Mouse (Mus musculus) forebrain, embryonic 16.5 days (tissue): ENCODE data around the gene Lrfn4. TPM values are rescaled to one million over a fixed set of nuclear protein-coding genes. Genes with fewer than 3 reads are reported as not detected.

Source experiments
- ATAC-seq: fragments of 200-750 bp; cut with Nextera tagmentation; 2 replicates; pipeline ENCODE4 v1.8.0; 2017; ENCODE audit warnings: mild to moderate bottlenecking, moderate library complexity
- H3K27ac ChIP-seq: fragments of 300-500 bp; sonication (generic); 2 replicates; pipeline ENCODE4 v1.5.1; 2014; ENCODE audit warnings: low read length, control low read depth
- H3K27me3 ChIP-seq: fragments of 300-500 bp; sonication (generic); replicated peaks from 2 replicates; pipeline ENCODE4 v1.6.1; 2014; ENCODE audit warnings: low read length; ENCODE audit not compliant: control insufficient read depth, insufficient read depth
- H3K36me3 ChIP-seq: fragments of 300-500 bp; sonication (generic); 2 replicates; pipeline ENCODE4 v1.6.1; 2014; ENCODE audit not compliant: control insufficient read depth, insufficient read depth
- H3K4me1 ChIP-seq: fragments of 300-500 bp; sonication (generic); replicated peaks from 2 replicates; pipeline ENCODE4 v1.6.1; 2014; ENCODE audit warnings: low read length; ENCODE audit not compliant: control insufficient read depth, insufficient read depth
- H3K4me2 ChIP-seq: fragments of 300-500 bp; sonication (generic); 2 replicates; pipeline ENCODE4 v1.6.1; 2014; ENCODE audit warnings: mild to moderate bottlenecking, low read length, control low read depth
- H3K4me3 ChIP-seq: fragments of 300-500 bp; sonication (generic); replicated peaks from 2 replicates; pipeline ENCODE4 v1.5.1; 2014; ENCODE audit warnings: mild to moderate bottlenecking, low read length, control low read depth
- H3K9ac ChIP-seq: fragments of 300-500 bp; sonication (generic); replicated peaks from 2 replicates; pipeline ENCODE4 v1.6.1; 2014; ENCODE audit warnings: low read depth, low read length, control low read depth
- H3K9me3 ChIP-seq: fragments of 300-500 bp; sonication (generic); 2 replicates; pipeline ENCODE4 v1.6.1; 2016; ENCODE audit warnings: low read length; ENCODE audit not compliant: control insufficient read depth
- WGBS: fragments of 180-500 bp; shearing (Covaris S2); extraction: QIAGEN DNeasy Blood & Tissue Kit; methylation state at CpG from one replicate; pipeline ENCODE4 v1.1.7; 2014; 5-methylcytosine and 5-hydroxymethylcytosine counted together
- polyA plus RNA-seq: library from polyadenylated mRNA; unstranded; fragments of >200 nt; fragmentation: Nextera tagmentation; extraction: Ambion mirVana; gene quantifications from 2 replicates; pipeline ENCODE4 v1.2.1, GENCODE M21; 2015

Gene Lrfn4
- polyA plus RNA-seq, 1 experiment from 2014 or later, result 8.9 TPM

DNA sequence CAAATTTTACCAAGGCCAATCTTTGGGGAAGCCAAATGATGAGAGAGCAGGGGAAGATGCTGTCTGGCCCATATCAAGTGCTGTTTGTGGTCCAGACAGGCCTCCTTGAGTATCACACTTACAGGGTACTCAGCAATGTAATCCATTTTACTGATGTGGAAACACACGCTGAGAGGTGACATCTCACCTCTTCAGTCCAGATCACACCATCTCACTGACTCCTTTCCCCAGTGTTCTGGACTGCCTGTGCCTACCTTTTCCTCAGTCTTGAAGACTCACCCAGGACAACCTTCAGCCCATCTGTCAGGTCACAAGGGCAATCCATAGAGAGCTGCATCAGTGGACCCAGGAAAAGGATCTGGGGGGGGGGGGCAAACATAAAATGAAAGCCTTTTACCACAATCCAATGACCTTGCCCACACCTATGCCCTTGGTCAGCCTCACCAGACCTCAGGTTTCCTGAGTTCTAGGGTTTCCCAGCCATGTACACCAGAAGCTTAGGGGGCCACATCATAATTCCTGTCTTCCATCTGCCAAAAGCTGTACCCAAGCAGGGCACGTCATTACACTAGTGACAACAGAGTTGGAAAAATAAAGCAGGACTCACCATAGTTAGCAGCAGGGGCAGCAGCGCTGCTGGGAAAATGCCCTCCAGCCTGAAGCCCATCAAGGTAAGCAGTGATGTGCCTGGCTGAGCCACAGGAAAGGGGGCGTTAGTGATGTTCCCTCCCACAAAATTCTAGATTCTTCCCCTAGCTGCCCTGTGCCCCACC, 9.1 kb upstream of the Lrfn4 start:
- ATAC-seq, result no peak
- no peaks in the 10 kb centered on the region for H3K9me3 ChIP-seq
- peaks cover 29% of the 10 kb centered on the region for H3K4me1 ChIP-seq
- H3K9ac ChIP-seq, result peak overlapping the region; percentile 78
- peak overlapping the region; percentile 77 for H3K27ac ChIP-seq
- 34% methylated on average over 4 of the region's 4 CpGs for WGBS
- H3K27me3 ChIP-seq, result no peaks in the 10 kb centered on the region
- peak overlapping the region; percentile 72 for H3K4me2 ChIP-seq
- H3K36me3 ChIP-seq, result peaks cover 3% of the 10 kb centered on the region; the same call in 1 of the 2 replicates
- H3K4me3 ChIP-seq, result peak overlapping the region; percentile 87

DNA sequence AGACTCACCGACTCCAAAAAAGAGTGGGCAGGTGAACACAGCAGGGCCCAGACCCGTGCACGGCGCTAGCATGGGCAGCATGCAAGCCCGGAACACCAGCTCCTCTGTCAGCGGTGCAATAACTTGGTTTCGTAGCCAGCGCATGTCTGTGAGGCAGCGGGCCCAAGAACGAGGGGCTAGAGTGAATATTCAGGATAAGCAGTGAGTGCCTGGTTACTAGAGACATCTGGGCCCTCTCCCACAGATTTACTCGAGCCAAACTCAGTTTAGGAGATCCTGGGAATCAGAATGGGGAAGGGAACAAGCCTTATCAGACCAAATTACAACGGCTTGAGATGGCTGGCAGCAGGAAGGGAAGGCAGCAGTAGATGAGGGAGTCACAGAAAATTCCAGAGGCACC, 8.5 kb upstream of the Lrfn4 start:
- no peaks in the 10 kb centered on the region for H3K9me3 ChIP-seq
- WGBS, result 91% methylated on average over 12 of the region's 12 CpGs
- H3K27ac ChIP-seq, result no peak overlapping the region
- no peak for ATAC-seq
- peaks cover 3% of the 10 kb centered on the region; the same call in 1 of the 2 replicates for H3K36me3 ChIP-seq
- H3K4me2 ChIP-seq, result no peak overlapping the region
- H3K4me3 ChIP-seq, result no peak overlapping the region
- H3K27me3 ChIP-seq, result no peaks in the 10 kb centered on the region
- H3K9ac ChIP-seq, result no peak overlapping the region
- H3K4me1 ChIP-seq, result peaks cover 26% of the 10 kb centered on the region

DNA sequence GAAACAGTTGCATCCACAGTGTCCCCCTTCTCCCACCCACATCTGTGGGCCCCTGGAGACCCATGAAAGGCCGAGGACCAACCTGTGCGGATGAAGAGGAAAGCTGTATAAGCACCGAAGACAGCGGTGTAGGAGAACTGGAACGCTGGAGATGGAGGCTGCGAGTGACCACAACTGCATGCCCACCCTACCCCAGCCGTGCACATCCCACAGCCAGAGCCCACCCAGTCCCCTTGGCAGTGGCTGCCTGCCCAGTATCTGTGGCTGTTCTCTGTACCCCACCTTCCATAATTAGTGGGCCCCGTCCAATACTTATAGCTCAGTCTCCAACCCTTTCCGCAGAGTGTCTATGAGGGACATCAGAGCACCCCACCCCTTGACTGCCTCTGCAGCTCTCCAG, 8.0 kb upstream of the Lrfn4 start:
- Histone ChIP-seq H3K27ac (no peak overlapping the region), H3K27me3 (no peaks in the 10 kb centered on the region), H3K9ac (no peak overlapping the region), H3K4me3 (no peak overlapping the region), H3K9me3 (no peaks in the 10 kb centered on the region), H3K4me1 (peaks cover 20% of the 10 kb centered on the region), H3K4me2 (no peak overlapping the region), H3K36me3 (peaks cover 3% of the 10 kb centered on the region; the same call in 1 of the 2 replicates)
- 97% methylated on average over 9 of the region's 9 CpGs for WGBS
- ATAC-seq, result no peak

DNA sequence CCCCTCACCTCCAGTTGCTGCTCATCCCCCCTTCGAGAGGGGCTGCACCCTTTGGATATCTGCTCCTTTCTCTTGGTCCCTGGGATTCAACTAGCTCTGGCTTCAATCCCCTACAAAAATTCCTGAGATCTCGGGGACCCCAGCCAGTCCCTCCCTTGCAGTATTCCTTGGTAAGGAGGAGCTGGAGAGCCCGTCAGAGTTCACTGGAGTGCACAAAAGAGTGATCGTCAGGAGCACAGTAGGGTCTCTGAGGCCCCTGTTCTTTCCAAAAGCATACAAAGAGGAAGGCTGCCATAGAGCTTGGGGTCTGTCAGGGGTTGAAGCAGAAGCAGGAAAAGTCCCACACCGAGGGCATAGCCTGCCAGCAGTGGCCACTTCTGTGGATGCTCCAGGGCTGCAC, 7.3 kb upstream of the Lrfn4 start:
- H3K9ac ChIP-seq, result no peak overlapping the region
- H3K27ac ChIP-seq, result no peak overlapping the region
- peaks cover 18% of the 10 kb centered on the region for H3K4me1 ChIP-seq
- H3K27me3 ChIP-seq, result no peaks in the 10 kb centered on the region
- no peak overlapping the region for H3K4me2 ChIP-seq
- ATAC-seq, result no peak
- peaks cover 3% of the 10 kb centered on the region; the same call in 1 of the 2 replicates for H3K36me3 ChIP-seq
- H3K9me3 ChIP-seq, result no peaks in the 10 kb centered on the region
- no peak overlapping the region for H3K4me3 ChIP-seq
- 59% methylated on average over 5 of the region's 5 CpGs for WGBS

DNA sequence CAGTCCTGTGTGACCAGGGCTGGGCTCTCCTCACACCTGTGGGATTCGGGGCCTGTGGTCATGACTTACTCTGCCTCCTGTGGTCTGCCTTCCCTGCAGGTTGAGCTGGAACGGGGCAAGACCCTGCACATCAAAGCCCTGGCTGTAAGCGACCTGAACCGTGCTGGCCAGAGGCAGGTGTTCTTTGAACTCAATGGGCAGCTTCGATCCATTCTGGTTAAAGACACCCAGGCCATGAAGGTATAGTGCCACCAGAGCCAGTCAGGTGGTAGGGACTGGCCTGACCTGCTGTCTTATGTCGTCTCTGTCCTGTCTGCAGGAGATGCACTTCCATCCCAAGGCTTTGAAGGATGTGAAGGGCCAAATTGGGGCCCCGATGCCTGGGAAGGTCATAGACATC, 5.3 kb upstream of the Lrfn4 start:
- 88% methylated on average over 7 of the region's 7 CpGs for WGBS
- Histone ChIP-seq H3K27me3 (no peaks in the 10 kb centered on the region), H3K4me1 (peaks cover 16% of the 10 kb centered on the region), H3K27ac (no peak overlapping the region), H3K4me2 (no peak overlapping the region), H3K9me3 (no peaks in the 10 kb centered on the region), H3K36me3 (peaks cover 3% of the 10 kb centered on the region; the same call in 1 of the 2 replicates), H3K4me3 (no peak overlapping the region), H3K9ac (no peak overlapping the region)
- ATAC-seq, result no peak

DNA sequence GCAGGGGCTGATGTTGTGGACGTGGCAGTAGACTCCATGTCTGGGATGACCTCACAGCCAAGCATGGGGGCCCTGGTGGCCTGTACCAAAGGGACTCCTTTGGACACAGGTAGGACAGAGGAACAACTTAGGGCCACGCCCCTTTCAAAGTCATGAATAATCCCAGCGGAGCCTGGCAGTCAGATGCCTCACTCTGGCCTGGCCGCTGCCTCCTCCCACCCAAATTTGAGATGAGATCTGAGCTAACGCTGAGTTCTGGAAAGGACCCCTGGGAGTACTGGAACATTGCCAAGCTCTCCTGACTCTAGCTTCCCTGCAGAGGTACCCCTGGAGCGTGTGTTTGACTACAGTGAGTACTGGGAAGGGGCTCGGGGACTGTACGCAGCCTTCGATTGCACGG, 4.0 kb upstream of the Lrfn4 start:
- Histone ChIP-seq H3K4me1 (peaks cover 13% of the 10 kb centered on the region), H3K4me2 (no peak overlapping the region), H3K4me3 (no peak overlapping the region), H3K9me3 (no peaks in the 10 kb centered on the region), H3K9ac (no peak overlapping the region), H3K27ac (no peak overlapping the region), H3K27me3 (no peaks in the 10 kb centered on the region), H3K36me3 (peaks cover 3% of the 10 kb centered on the region; the same call in 1 of the 2 replicates)
- ATAC-seq, result no peak
- 76% methylated on average over 10 of the region's 10 CpGs for WGBS

DNA sequence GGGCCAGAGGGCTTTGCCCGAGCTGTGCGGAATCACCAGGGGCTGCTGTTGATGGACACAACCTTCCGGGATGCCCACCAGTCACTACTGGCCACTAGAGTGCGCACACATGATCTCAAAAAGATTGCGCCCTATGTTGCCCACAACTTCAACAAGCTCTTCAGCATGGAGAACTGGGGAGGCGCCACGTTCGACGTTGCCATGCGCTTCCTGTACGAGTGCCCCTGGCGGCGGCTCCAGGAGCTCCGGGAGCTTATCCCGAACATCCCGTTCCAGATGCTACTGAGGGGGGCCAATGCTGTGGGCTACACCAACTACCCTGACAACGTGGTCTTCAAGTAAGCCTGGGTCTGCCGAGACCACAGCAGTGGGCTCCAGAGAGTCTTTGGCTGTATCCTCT, 2.7 kb upstream of the Lrfn4 start:
- ATAC-seq, result no peak
- 24% methylated on average over 18 of the region's 18 CpGs for WGBS
- no peak overlapping the region for H3K9ac ChIP-seq
- H3K4me1 ChIP-seq, result peaks cover 22% of the 10 kb centered on the region
- no peaks in the 10 kb centered on the region for H3K27me3 ChIP-seq
- H3K9me3 ChIP-seq, result no peaks in the 10 kb centered on the region
- no peak overlapping the region for H3K4me3 ChIP-seq
- H3K27ac ChIP-seq, result no peak overlapping the region
- H3K36me3 ChIP-seq, result peaks cover 5% of the 10 kb centered on the region; the same call in 1 of the 2 replicates
- no peak overlapping the region for H3K4me2 ChIP-seq

DNA sequence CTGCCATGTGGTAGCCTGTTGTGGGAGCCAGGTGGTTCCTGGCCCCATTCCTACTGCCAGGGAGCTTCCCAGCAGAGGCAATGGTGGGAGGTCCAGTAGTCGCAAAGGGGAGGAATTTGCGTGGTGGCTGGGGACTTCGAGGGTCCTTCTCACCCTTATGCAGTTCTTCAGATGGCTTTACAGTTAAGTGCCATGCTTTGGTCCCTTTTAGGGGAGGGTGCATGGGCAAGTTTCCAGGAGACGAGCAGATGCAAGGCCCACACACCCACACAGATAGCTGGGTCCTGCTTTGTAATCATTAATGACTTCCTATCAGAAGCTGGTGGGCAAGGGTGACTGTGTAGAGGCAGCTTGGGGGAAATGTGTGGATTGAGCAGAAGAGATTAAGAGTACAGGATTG, 1.1 kb upstream of the Lrfn4 start:
- WGBS, result 44% methylated on average over 4 of the region's 4 CpGs
- Histone ChIP-seq H3K9me3 (no peaks in the 10 kb centered on the region), H3K36me3 (peaks cover 8% of the 10 kb centered on the region; the same call in 1 of the 2 replicates), H3K9ac (no peak overlapping the region), H3K27ac (no peak overlapping the region), H3K4me1 (peaks cover 32% of the 10 kb centered on the region), H3K4me3 (no peak overlapping the region), H3K4me2 (no peak overlapping the region), H3K27me3 (no peaks in the 10 kb centered on the region)
- no peak for ATAC-seq

DNA sequence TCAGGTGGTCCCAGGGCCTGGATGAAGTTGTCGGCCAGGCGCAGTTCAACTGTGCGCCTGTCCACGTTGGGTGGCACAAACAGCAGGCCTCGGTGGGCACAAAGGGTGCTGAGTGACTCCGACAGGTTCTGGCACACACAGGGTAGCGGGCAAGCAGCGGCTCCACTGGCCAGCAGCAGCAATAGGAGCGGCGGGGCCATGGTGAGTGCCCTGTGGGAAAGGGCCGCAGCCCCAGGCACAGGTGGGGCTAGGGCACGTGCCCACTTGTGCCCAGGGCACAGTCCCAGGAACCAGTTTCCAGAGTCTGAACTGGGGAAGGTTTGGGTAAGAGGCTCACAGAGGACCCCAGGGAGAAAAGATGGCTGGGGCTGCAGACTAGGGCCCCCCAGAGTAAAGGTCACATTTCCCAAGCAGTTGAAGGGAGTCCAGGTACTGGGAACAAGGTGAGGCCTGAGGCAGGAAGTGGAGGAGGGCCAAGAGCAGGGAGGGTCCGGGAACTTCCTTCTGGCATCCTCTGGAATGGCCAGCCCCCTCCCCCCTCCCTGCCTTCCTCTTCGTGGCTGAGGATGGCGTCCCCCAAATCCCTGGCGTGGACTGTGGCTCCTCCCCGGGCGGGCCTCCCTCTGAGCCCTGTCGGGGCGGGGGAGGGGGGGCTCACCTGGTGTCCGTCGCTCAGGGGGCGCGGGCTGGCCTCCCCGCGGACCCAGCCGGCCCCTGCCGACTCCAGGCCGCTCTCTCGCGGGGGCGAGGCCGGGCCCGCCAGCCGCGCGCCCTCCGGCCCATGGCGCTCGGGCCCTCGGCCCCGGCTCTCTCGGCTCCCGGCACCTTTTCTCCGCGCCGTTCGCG, 939 bp downstream of the Lrfn4 start:
- peaks cover 5% of the 10 kb centered on the region; the same call in 1 of the 2 replicates for H3K36me3 ChIP-seq
- H3K27ac ChIP-seq, result peak overlapping the region; percentile 93
- ATAC-seq, result peak; percentile 0; the same call in 1 of the 2 replicates
- peak overlapping the region; percentile 93 for H3K4me2 ChIP-seq
- 20% methylated on average over 35 of the region's 49 CpGs for WGBS
- peaks cover 32% of the 10 kb centered on the region for H3K4me1 ChIP-seq
- H3K4me3 ChIP-seq, result peak overlapping the region; percentile 82
- H3K9me3 ChIP-seq, result no peaks in the 10 kb centered on the region
- peak overlapping the region; percentile 99 for H3K9ac ChIP-seq
- no peaks in the 10 kb centered on the region for H3K27me3 ChIP-seq
